Mouse (Mus musculus): ENCODE data around the gene Mex3a.

Gene Mex3a

DNA sequence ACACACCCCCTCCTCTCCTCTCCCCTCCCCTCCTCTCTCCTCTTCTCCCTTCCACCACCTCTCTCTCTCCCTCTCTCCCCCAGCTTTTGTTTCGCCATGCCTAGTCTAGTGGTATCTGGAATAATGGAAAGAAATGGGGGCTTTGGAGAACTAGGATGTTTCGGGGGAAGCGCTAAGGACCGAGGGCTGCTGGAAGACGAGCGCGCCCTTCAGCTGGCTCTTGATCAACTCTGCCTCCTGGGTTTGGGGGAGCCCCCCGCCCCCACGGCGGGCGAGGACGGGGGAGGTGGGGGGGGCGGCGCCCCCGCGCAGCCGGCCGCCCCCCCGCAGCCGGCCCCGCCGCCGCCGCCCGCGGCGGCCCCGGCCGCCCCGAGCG lies at the start of gene Mex3a:
Gene Mex3a (plus strand): TSS at position 97 of the 376 bp plus-strand sequence.
- no peak for DNase-seq (ENCODE audit: low spot score)

DNA sequence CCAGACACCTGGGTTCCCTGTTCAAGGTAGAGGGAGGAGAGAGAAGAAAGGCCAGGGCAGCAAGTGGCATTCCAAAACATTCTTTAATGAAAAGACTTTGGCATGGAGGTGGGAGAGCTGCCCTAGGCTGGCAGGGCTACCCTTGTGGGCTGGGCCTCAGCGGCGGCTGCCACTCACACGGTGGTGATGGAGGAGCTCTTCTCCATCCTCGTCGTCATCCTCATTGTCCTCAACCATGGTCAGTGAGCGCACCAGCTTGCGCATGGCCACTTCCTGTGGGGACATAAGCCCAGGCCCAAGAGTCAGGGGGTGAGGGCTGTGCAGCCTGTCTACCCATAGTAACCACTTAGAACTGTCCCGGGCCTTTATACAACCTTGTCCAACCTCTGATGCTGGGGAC lies 49.1 kb upstream of the Mex3a start:
- DNase-seq (ENCODE audit: low spot score): no peak

DNA sequence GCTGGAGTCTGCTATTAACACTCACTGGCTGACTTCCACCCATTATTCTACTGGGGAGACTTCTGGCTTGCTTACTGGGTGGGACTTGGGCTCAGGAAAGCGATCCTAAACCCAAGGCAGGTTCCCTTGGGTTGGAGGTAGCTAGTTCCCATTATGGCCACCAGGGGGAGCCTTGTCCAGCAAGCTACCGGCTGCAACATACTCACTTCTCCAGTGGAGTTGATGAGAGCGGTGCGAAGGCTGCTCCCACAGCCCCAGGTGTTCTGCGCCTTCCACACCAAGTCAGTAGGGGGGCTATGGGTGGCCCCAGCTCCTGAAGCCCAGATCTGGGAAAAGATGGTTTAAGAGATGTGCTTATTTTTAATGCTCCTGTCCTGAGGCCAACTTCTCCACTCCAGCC lies 48.6 kb upstream of the Mex3a start:
- peak; percentile 72 for DNase-seq (ENCODE audit: low spot score)

DNA sequence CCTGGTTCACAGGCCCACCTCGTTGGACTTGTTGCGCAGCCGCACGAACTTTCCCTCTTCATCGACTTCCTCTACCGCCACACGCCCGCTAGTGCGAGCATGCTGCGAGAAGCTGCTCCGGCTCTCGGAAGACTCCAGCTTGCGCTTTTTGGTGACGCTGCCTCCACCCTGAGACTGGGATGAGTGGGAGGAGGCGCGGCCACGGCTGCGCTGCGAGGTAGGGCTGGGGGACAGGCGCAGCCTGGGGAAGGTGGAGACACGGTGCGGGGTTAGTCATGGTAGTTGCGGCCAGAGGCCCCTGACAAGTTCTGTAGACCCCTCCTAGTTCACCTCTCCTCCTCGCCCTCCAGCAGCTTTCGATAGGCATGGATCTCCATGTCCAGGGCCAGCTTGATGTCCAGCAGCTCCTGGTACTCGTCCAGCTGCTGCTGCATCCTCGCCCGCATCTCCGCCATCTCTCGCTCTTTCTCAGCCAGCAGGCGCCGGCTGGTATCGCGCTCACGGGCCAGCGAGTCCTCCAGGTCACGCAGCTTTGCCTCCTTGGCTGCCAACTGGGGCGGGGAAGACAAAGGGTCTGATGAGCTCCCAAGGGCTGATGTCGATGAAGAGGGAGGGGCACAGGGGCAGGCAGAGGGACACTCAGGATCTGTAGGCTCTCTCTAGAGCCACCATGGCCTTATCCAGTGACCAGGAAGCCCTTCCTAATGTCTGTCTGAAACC lies 47.4 kb upstream of the Mex3a start:
- no peak for DNase-seq (ENCODE audit: low spot score)

DNA sequence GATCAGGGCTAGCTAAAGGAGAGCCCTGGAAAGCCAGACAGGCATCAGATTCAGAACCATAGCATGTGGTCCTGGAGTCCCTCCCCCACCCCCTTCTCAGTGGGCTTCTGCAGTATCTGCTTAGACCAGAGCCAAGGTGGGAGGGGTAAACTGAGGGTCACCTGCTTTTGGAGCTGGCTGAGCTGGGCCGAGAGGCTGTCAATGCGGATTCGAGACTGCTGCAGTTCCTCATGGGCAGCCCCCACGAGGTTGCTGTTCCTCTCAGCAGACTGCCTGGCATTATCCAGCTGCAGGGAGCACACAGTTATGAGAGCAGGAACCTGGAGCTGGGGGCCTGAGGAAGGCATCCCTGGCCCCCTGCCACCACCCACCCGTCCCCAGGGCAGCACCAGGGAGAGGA lies 46.2 kb upstream of the Mex3a start:
- no peak for DNase-seq (ENCODE audit: low spot score)

DNA sequence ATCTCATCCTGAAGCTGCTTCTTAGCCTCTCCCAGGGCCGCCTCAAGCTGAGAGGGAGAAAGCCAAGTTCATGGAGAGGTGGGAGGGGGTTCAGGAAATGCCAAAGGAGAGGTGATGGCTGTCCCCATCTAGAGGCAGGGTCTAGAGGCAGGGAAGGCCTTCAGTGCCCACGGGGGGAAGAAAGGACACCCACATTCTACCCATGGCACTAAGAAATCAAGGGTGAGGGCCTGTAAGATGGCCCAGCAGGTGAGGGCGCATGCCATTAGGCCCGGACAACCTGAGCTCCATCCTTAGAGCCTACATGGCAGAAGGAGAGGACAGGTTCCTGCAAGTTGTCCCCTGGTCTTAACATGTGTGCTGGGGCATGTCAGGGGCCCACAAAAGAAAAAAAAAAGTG lies 45.3 kb upstream of the Mex3a start:
- DNase-seq (ENCODE audit: low spot score): no peak

DNA sequence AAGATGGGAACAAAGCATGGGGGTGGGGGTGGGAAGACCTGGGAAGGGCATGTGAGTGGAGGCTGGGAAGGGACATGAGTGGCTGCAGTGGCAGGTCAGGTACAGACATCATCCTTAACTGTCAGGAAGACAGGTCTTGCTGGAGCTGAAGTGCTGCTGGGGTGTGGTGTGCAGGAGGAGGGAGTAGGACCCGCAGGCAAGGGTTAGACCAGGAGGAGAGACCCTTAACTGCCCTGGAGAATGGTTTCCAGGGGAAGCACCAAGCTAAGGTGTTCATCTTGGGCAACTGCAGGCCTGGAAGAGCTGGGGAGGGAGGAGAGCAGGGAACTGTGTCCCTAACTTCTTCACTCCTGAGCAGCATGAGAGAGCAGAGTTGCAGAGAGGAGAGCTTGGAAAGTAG lies 44.8 kb upstream of the Mex3a start:
- DNase-seq (ENCODE audit: low spot score): no peak

DNA sequence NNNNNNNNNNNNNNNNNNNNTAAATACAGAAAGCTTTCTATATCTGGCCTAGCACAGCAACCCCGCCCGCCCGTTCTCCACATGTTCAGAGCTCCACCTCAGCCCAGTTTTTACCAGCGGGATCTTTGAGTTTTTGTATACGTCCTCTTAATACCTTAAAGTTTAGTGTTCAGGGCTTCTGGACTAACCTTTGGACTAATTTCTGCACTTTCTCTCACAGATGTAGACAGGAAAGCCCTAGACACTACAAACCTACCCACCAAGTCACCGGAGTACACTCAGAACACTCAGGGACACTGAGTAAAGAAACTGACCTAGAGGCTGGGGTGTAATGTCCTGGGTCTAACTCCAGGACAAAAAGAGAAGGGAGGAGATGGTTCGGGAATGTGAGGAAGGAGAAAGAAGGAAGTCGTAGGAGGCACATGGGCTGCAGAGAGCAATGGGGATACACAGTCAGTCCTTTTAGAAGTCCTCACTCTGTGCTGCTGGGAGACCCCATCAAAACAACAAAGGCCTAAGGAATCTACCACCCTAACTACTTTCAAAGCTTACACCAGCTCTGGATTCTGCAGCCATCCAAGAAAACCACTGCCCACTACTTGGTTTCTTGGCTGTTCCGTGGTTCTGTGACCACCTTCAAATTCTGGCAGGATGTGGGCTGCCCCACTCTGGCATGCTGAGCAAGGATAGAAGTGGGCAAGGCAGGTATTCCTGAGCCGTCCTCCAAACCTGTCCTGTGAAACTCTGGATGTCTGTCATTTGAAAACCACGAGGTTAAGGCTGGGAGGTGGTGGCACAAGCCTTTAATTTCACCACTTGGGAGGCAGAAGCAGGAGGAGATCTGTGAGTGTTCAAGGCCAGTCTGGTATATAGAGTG lies 38.3 kb upstream of the Mex3a start:
- no peak for DNase-seq (ENCODE audit: low spot score)

DNA sequence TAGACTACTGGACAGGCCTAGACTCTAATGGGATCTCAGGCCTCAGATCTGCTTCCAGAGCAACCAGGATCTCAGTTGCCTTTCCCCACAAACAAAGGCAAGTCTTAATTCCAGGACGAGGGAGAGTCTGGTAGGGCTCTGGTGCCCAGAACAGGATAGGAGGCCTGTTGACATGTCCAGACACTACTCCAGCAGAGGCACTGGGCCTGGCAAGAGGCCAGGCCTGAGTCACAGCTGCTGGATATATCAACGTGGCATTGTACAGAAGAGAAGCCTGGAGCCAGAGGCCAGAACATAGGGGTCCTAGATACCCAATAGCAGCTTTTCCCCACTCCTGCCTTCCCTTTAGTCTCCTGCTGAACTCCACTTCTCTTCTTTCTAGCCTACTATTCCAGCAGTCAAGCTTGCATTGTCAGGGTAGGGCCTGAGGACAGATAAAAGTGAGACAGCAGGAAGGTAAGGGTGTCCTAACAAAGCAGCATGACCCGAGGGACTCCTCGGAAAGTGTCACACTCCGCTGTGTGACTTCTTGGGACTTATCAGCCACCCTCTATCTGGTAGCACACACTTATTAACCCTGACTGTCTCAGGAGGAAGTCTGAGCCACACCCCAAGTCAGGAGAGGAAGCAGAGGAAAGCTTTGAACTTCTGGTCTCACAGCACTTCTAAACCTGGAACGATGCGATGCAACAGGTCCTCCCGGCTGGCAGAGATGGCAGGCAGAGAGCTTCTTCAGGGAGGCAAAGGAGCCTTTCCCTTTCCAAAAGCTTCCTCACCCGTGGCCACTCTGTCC lies 37.2 kb upstream of the Mex3a start:
- peak; percentile 62 for DNase-seq (ENCODE audit: low spot score)

DNA sequence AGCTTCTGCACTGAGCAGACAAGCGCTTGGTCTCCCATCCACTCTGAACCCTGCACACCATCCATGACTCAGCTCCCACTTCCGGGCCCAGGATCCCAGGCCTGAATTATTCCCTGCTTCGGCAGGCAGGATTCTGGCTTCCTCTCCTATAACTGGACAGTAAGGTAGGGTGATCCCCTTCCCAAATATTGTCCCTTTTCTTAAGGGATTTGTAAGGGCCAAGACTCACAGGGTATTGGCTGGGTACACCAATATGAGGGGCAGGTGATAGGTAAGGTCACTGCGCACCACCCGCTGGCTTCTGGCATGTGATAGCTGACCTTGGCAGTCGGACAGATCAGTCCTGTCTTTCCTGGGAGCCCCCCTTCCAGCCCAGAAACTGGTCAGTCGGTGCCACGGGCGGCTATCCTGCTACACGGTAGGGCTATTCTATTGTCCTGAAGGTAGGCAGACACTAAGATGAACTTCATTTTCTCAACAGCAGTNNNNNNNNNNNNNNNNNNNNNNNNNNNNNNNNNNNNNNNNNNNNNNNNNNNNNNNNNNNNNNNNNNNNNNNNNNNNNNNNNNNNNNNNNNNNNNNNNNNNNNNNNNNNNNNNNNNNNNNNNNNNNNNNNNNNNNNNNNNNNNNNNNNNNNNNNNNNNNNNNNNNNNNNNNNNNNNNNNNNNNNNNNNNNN lies 36.3 kb upstream of the Mex3a start:
- no peak for DNase-seq (ENCODE audit: low spot score)

DNA sequence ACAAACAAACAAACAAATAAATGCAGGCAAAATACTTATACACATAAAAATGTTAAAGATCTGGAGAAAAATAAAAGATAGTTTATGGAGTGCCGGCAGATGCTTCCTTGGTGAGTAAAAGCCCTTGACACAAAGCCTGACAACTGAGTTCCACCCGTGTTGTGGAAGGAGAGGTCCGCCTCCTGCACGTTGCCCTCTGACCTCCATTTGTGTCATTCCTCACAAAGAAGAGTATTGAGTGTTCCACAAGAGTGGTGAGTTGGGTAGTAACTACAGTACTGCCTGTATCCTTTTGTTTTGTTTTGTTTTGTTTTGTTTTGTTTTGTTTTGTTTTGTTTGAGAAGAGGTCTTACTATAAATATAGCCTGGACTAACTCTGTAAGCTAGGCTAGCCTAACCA lies 32.6 kb upstream of the Mex3a start:
- no peak for DNase-seq (ENCODE audit: low spot score)

DNA sequence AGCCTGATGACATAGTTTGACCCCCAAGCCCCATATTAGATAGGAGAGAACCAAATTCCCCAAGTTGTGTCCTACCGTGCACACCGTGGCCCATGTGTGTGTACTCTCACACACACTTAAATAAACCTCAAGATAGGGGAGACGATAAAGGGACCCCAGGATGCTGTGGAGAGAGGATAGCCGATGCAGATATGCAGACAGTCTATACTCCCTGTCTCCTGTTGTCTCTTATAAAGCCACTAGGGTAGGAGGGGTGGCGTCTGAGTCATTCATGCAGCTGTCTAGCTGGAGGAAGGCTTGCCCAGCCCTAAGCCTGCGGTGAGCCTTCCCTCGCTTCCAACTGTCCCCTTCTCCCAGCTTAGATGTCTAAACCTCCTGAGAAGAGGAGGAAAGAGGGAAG lies 32.1 kb upstream of the Mex3a start:
- DNase-seq (ENCODE audit: low spot score): no peak

DNA sequence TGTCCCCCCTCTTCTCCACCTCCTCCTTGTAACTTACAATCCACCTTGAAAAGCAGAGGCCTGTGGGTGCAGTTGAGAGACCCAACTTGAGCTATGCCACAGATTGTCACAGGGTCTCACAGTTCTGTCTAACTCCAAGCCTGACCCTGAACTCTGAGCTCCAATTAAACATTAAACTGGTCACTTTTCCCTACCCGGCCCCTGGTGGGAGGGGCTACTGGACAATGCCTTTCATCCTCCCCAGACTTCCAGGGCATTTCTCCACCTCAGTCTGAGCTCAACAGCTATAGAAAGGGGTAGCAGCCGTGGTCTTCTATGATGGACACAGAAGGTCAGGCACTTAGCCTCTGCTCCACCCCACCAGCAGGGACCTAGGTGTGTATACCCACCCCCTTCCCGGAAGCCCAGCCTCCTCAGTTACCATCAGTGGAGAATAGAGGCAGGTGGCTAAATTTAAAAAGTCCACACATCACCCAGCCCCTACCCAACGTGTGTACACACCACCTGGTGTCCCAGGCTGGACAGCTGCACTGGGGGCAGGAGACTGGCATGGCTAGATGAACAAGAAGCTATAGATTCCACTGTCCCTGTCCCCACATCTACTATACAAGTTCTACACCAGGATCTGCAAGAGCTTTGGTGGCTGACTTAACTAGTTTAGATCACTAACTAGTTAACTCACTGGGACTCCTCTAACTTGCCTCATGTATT lies 31.4 kb upstream of the Mex3a start:
- no peak for DNase-seq (ENCODE audit: low spot score)

DNA sequence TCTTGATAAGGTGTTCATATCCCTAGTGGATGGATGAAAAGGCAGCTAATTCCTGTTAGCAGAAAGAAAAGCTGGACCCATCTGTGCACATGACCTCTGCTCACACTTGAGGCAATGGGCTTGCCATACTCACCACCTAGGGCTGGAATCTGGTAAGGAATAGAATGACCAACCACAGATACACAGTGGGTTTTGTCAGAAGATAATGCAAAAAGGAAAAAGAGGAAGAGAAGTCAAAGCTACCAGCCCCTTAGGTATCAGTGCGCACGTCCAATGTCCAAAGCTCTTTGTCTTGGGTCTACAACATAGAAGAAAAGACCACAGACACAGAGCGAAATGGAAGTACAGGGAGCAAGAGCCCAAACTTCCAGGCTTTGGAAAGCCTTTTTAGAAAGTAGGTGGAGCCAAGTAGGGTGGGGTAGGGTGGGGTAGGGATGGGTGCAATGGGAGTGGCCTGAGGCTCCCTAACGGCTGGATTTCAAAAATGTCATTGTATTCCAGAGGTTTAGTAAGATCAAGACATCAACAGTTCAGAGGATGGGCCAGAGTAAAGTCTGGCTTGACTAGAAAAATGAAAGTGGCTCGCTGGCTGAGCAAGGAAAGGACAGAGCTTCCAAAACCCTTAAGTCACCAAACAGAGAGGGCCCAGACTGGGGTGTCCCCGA lies 30.7 kb upstream of the Mex3a start:
- no peak for DNase-seq (ENCODE audit: low spot score)

DNA sequence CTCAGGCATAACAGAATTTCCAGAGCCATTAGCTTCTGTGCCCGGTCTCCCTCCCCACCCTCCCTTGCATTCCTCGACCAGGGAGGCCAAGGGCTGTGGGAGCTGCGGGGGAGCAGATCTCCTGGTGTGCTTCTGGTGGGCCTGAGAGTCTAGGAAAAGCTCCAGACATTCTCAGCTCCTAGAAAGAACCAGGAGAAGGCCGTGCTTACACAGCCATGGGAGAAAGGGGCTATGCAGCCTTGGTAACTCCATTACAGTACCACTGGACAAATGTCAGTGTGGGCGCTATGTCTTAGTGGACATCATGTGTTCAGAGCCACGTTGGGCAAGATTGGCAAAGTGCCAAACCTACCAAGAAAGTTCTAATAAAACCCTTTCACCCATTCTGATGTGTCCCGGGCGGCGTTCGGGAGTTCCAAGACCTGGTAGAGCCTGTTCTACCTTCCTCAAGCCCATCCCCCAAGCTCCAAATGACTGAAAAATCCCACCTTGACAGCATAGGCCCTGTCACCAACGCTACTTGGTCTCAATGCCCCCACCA lies 30.1 kb upstream of the Mex3a start:
- DNase-seq (ENCODE audit: low spot score): peak; percentile 52

DNA sequence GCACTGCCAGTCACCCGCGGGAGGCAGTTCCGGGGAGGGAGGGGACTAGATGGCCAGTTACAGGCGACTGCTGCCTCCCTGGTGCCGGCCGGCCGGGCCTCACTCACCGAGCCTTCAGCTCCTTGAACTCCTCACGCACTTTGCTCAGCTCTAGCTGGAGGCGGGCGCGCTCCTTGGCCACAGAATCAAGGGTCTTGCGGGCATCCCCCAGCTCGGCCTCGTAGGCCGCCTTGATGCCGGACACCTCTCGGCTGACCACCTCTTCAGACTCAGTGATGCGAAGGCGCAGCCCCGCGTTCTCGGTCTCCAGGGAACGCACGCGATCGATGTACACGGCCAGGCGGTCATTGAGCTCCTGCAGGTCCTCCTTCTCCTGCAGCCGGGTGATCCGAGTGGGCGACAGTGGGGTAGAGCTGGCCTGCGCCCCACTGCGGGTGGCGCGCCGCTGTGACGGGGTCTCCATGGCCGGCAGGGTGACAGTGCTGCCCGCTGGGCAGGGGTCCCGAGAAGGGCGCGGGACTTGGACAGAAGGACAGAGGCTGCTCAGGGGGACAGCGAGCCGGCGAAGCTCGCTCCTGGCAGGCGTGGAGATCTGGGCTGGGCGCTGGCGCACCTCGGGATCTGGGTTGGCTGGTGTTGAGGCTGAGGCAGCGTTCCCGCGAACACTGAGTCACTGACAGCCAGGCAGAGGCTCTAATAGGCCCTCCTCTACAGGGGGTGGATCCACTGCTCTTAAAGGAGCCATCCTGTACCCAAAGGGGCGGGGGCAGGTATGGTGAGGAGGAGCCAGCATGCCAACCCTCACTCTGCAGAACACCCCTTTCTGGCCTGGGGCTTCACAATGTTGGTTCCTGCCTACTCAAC lies 29.3 kb upstream of the Mex3a start:
- DNase-seq (ENCODE audit: low spot score): peak; percentile 88

DNA sequence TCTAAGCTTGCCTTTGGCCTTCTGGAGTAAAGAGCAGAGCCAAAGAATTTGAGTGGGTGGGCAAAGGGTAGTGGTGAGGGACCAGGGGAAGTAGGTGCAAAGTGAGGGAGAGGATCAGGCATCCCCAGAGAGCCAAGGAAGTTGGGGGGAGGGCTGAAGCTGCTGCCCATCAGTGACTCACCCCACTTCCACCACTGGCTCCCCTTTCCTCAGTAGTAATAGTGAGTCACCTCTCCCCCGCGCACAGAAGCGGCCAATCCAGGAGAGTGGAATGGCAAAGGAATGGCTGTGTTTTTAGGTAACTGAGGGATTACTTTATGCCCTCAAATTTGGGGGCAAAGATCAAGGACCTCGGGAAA lies 28.7 kb upstream of the Mex3a start:
- peak; percentile 60 for DNase-seq (ENCODE audit: low spot score)

DNA sequence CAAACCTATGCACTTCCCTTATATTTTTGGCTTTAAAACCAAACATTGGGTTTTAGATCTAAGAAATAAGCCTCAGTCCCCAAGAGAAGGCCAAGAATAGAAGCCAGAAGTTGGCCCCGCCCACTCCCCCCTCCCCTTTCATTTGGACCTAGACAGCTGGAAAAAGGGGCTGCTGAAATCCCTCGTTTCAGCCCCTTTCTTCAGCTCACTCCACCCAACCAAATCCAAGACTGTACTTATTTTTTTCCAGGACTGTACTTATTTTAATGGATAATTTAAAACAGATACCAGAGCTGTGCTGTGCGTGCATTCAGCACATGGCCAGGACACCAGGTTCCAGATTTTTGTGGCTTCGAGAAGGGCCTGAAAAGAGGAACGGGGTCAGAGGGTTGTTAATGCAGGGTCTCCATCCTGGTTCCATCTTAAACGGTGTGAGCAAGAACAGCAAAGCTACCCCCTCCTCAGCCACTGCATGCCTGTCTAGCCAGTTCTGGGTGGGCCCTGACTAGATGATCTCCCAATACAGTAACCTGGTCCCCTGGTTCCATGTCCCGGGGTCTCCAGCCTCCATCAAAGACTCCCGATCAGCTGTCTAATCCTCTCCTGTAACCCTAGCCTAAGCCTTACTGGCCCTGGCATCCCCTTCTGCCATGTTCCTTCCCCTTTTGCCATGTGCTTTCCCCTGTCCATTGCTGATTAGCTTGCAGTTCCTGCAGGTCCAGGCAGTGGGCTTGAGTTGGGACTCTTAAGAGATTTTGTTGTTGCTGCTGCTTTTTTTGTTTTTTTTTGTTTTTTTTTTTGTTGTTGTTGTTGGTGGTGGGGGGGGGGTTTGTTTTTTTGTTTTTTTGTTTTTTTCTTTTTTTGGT lies 28.1 kb upstream of the Mex3a start:
- no peak for DNase-seq (ENCODE audit: low spot score)

DNA sequence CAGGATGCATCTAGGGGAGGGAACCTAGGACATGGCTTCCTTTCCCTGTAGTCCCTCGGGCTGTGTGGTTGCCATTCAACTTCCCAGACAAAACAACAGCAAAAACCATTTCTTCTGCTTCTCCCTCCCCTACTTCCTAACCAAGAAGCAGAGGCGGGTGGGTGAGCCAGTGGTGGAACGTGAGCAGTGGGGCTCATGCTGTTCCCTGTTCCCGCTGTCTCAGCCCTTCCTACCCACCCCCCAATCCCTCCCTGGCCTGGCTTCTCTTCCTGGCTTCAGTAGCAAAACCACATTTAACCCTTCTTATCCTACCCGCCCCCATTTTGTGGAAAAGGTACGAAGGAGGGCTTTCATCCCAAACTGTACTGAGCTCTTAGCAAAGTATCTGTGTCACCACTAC lies 27.1 kb upstream of the Mex3a start:
- no peak for DNase-seq (ENCODE audit: low spot score)

Data from urinary bladder, postnatal 25 days (tissue).